In genomic region chr19:25310989-25311388, GRCm38 (mm10) we compare ENCODE assay signal across 19 mouse cellular contexts.
DNase-seq lines count a peak whose midpoint lies in the region; ATAC-seq and TF ChIP-seq lines count a peak whose summit lies in the region.
"Had no signal": no experiment of that assay in that cellular context is flagged by ENCODE, and none has a peak within 500 bp of the region (broad histone marks: within the 10 kb centered on the region; RNA-seq: fewer than 3 reads in every experiment).

No protein-coding gene starts in this region.

- no peak; the same call in 1 of the 2 replicates for TF ChIP-seq RAD21 in CH12.LX (IDR thresholded peaks at IDR 0.05; ENCODE audit: low read depth, low read length)

- H3K4me1 ChIP-seq in heart, embryonic 12.5 days (replicated peaks) = peaks cover 73% of the 10 kb centered on the region
- peaks cover 5% of the 10 kb centered on the region for H3K4me1 ChIP-seq in thymus, adult 2 months (replicated peaks; ENCODE audit: control insufficient read depth, insufficient read depth, low read length)
- H3K4me1 ChIP-seq in CH12.LX (ENCODE audit: control insufficient read depth in 1 of 2, insufficient read depth in 2 of 2) = peaks cover 23 to 73% of the 10 kb centered on the region in 2 experiments

- no peak overlapping the region for H3K9ac ChIP-seq in heart, embryonic 12.5 days
- no peak overlapping the region; the same call in 1 of the 2 replicates for H3K9ac ChIP-seq in CH12.LX (ENCODE audit: insufficient read depth, low read depth)
- H3K9ac ChIP-seq: forebrain, embryonic 13.5 days; forebrain, postnatal 0 days; hindbrain, embryonic 15.5 days had no signal

- no peak overlapping the region; the same call in 1 of the 2 replicates for H3K27ac ChIP-seq in heart, embryonic 12.5 days (ENCODE audit: poor library complexity, severe bottlenecking)
- no peak overlapping the region for H3K27ac ChIP-seq in thymus, adult 2 months (ENCODE audit: control insufficient read depth, insufficient read depth, low read length)
- no peak overlapping the region for H3K27ac ChIP-seq in CH12.LX (ENCODE audit: insufficient read depth, low read depth)
- H3K27ac ChIP-seq: embryonic facial prominence, embryonic 10.5 days; forebrain, embryonic 13.5 days; hindbrain, embryonic 15.5 days had no signal

- peaks cover 3% of the 10 kb centered on the region; the same call in 1 of the 2 replicates for H3K9me3 ChIP-seq in heart, embryonic 12.5 days (replicated peaks)
- H3K9me3 ChIP-seq in CH12.LX (replicated peaks; ENCODE audit: low read length) = no peaks in the 10 kb centered on the region
- H3K9me3 ChIP-seq: embryonic facial prominence, embryonic 10.5 days; forebrain, embryonic 13.5 days; hindbrain, embryonic 15.5 days had no signal

- DNase-seq in heart, postnatal 10 days = no peak
- peak; percentile 49 for DNase-seq in thymus, postnatal 0 days (ENCODE audit: low spot score)
- no peak for DNase-seq in thymus, adult 2 months
- peak; percentile 85 for DNase-seq in CH12.LX (ENCODE audit: extremely low read depth)
- peak; percentile 24 for DNase-seq in thymus, postnatal 4 days
- DNase-seq in layer of hippocampus, postnatal 10 days (ENCODE audit: low spot score in 2 of 2) = no peak
- DNase-seq: adrenal gland, postnatal 14 days; cerebellum, adult 18-20 months; cerebellum, postnatal 10 days; forebrain, postnatal 0 days; gastrocnemius, postnatal 14 days; heart, postnatal 36 days had no signal

- no peaks in the 10 kb centered on the region for H3K36me3 ChIP-seq in heart, embryonic 12.5 days
- H3K36me3 ChIP-seq in thymus, adult 2 months (ENCODE audit: control insufficient read depth, insufficient read depth, low read length) = no peaks in the 10 kb centered on the region
- no peaks in the 10 kb centered on the region for H3K36me3 ChIP-seq in CH12.LX (replicated peaks in 1 of 2; ENCODE audit: control insufficient read depth in 1 of 2, insufficient read depth in 1 of 2, low read length in 1 of 2)
- H3K36me3 ChIP-seq: embryonic facial prominence, embryonic 10.5 days; hindbrain, embryonic 15.5 days had no signal

- WGBS in heart, embryonic 12.5 days = 73% methylated on average over 5 of the region's 5 CpGs
- WGBS in thymus, adult 2 months = 6% methylated on average over 5 of the region's 5 CpGs

- H3K4me3 ChIP-seq in heart, embryonic 12.5 days = no peak overlapping the region
- H3K4me3 ChIP-seq in thymus, adult 2 months (ENCODE audit: control insufficient read depth, insufficient read depth, low read length) = no peak overlapping the region
- H3K4me3 ChIP-seq in CH12.LX (replicated peaks in 1 of 3; ENCODE audit: low read depth in 2 of 3, low read length in 2 of 3, poor library complexity in 1 of 3) = no peak overlapping the region
- H3K4me3 ChIP-seq: embryonic facial prominence, embryonic 10.5 days; forebrain, embryonic 13.5 days; hindbrain, embryonic 15.5 days had no signal

- in situ Hi-C loops in CH12.LX (cut with MboI; ENCODE audit: low pct_ligation_motif_present, low pct_unique_long_range_greater_than_20kb, low sequenced_read_pairs) = no loop called here

- ATAC-seq in heart, embryonic 12.5 days (ENCODE audit: insufficient number of reproducible peaks, low FRiP score) = no peak
- ATAC-seq: activated CD4-positive, CD25-positive, alpha-beta regulatory T cell, adult 4 months; forebrain, embryonic 13.5 days; forebrain, postnatal 0 days; intestine, embryonic 16.5 days had no signal

- no peak for TF ChIP-seq POLR2A in thymus, adult 2 months (IDR thresholded peaks at IDR 0.05; ENCODE audit: control insufficient read depth, extremely low read depth, insufficient read depth, low read length, poor library complexity)
- TF ChIP-seq POLR2A in CH12.LX (IDR thresholded peaks at IDR 0.05; ENCODE audit: low read depth, low read length) = no peak

- TF ChIP-seq CTCF in thymus, adult 2 months (IDR thresholded peaks at IDR 0.05; ENCODE audit: borderline replicate concordance, control insufficient read depth, extremely low read depth, insufficient read depth, low read length, poor library complexity) = no peak
- TF ChIP-seq CTCF in CH12.LX (conservative IDR thresholded peaks at IDR 0.05 in 1 of 2, IDR thresholded peaks at IDR 0.05 in 1 of 2; ENCODE audit: low read depth in 2 of 2, low read length in 2 of 2) = no peak

- H3K4me2 ChIP-seq in heart, embryonic 12.5 days = 0 out of 2 replicates have a peak overlapping the region, but pooled peaks have one; percentile 40
- peak overlapping the region; percentile 79 for H3K4me2 ChIP-seq in CH12.LX (ENCODE audit: insufficient read depth, low read depth, poor library complexity, severe bottlenecking)
- H3K4me2 ChIP-seq: forebrain, embryonic 13.5 days; hindbrain, embryonic 15.5 days had no signal

- dilution Hi-C loops in CH12.LX (cut with MboI; ENCODE audit: extremely low pct_ligation_motif_present, extremely low pct_unique_long_range_greater_than_20kb, low sequenced_read_pairs) = no loop called here

- TF ChIP-seq EP300 in CH12.LX (IDR thresholded peaks at IDR 0.05; ENCODE audit: low read length) = peak; percentile 71

- intact Hi-C loops in heart, postnatal 10 days (cut with DNase I) = no loop called here

- H3K27me3 ChIP-seq in heart, embryonic 12.5 days (replicated peaks) = peaks cover 12% of the 10 kb centered on the region
- H3K27me3 ChIP-seq in thymus, adult 2 months (ENCODE audit: control insufficient read depth, insufficient read depth, low read length) = no peaks in the 10 kb centered on the region
- H3K27me3 ChIP-seq in CH12.LX (replicated peaks) = no peaks in the 10 kb centered on the region
- H3K27me3 ChIP-seq: hindbrain, embryonic 15.5 days; Patski had no signal

- no peaks in the 10 kb centered on the region for H3K79me2 ChIP-seq in CH12.LX (replicated peaks; ENCODE audit: control insufficient read depth, extremely low read depth, insufficient read depth, poor library complexity, severe bottlenecking)

TF ChIP-seq in CH12.LX, 34 proteins besides CTCF, POLR2A, EP300 and RAD21:
- TF ChIP-seq BHLHE40 (IDR thresholded peaks at IDR 0.05; ENCODE audit: low read depth, low read length) = peak; percentile 80
- TF ChIP-seq TBP (conservative IDR thresholded peaks at IDR 0.05; ENCODE audit: low read depth, low read length) = peak; percentile 84; the same call in 1 of the 2 replicates
- TF ChIP-seq ETS1 (conservative IDR thresholded peaks at IDR 0.05; ENCODE audit: low read depth, low read length) = peak; percentile 53; the same call in 1 of the 2 replicates
- TF ChIP-seq MEF2A (IDR thresholded peaks at IDR 0.05; ENCODE audit: borderline replicate concordance, low read depth, low read length) = peak; percentile 73
- peak; percentile 67 for TF ChIP-seq MAFK (IDR thresholded peaks at IDR 0.05; ENCODE audit: insufficient replicate concordance, low read length)
- peak; percentile 64; the same call in 1 of the 2 replicates for TF ChIP-seq MAZ (IDR thresholded peaks at IDR 0.05; ENCODE audit: low read depth, low read length)
- TF ChIP-seq ZNF384 (IDR thresholded peaks at IDR 0.05; ENCODE audit: low read depth, low read length) = peak; percentile 95
- TF ChIP-seq USF1 (IDR thresholded peaks at IDR 0.05; ENCODE audit: low read depth, low read length) = no peak
- no peak for TF ChIP-seq ELF1 (IDR thresholded peaks at IDR 0.05; ENCODE audit: low read depth, low read length)
- no peak for TF ChIP-seq JUND (conservative IDR thresholded peaks at IDR 0.05; ENCODE audit: low read depth, low read length)
- TF ChIP-seq HCFC1 (IDR thresholded peaks at IDR 0.05; ENCODE audit: low read depth, low read length) = 0 out of 2 replicates have a peak, but pooled peaks have one; percentile 25
- TF ChIP-seq IRF4 (IDR thresholded peaks at IDR 0.05; ENCODE audit: low read depth, low read length) = peak; percentile 70
- TF ChIP-seq MXI1 (IDR thresholded peaks at IDR 0.05; ENCODE audit: low read depth, low read length) = no peak; the same call in 1 of the 2 replicates
- 0 out of 2 replicates have a peak, but pooled peaks have one; percentile 43 for TF ChIP-seq RCOR1 (conservative IDR thresholded peaks at IDR 0.05; ENCODE audit: low read depth, low read length)
- TF ChIP-seq CHD2 (IDR thresholded peaks at IDR 0.05; ENCODE audit: low read length) = peak; percentile 30; the same call in 1 of the 2 replicates
- no peak for TF ChIP-seq GABPA (IDR thresholded peaks at IDR 0.05; ENCODE audit: insufficient replicate concordance, low read depth, low read length)
- TF ChIP-seq SIN3A (IDR thresholded peaks at IDR 0.05; ENCODE audit: low read length) = 0 out of 2 replicates have a peak, but pooled peaks have one; percentile 40
- TF ChIP-seq TCF12 (IDR thresholded peaks at IDR 0.05; ENCODE audit: low read depth, low read length) = peak; percentile 66
- peak; percentile 58; the same call in 1 of the 2 replicates for TF ChIP-seq MAX (IDR thresholded peaks at IDR 0.05; ENCODE audit: low read length)
- peak; percentile 67; the same call in 1 of the 2 replicates for TF ChIP-seq MYC (IDR thresholded peaks at IDR 0.05; ENCODE audit: low read depth, low read length)
- TF ChIP-seq SMC3 (IDR thresholded peaks at IDR 0.05; ENCODE audit: low read depth, low read length) = no peak

Comparison
In these comparisons a context has a peak if more than half of its experiments do, and no peak if none do; other contexts are left out.
1. DNase-seq: peak in thymus, postnatal 0 days (single experiment), CH12.LX (single experiment) and thymus, postnatal 4 days (single experiment); none in heart, postnatal 10 days (0 of 2), thymus, adult 2 months (single experiment) and layer of hippocampus, postnatal 10 days (0 of 2).